15 mouse cellular contexts compared by ENCODE assay signal in the genomic region with DNA sequence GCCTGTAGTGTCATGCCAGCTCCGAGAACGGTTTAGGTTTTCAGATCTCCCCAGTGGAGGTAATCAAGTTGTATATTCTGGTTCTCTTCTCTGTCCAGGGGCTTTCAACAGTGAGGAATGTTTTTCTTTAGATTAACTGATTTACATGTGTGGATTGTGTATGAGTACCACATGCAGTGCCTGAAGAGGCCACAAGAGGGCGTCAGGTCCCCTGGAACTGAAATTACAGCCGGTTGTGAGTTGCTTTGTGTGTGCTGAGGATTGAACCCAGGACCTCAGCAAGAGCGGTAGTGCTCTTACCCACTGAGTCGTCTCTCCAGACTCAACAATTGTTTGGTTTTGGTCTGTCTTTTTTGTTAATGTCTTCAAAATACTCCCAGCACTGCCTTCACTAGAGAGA. TPM values are rescaled to one million over a fixed set of nuclear protein-coding genes. Genes with fewer than 3 reads are reported as not detected.
A peak's percentile ranks its signal among the peaks of the same experiment; 100 is the strongest.
DNase-seq lines count a peak whose midpoint lies in the region; ATAC-seq and TF ChIP-seq lines count a peak whose summit lies in the region.
"Had no signal": no experiment of that assay in that cellular context is flagged by ENCODE, and none has a peak within 500 bp of the region (broad histone marks: within the 10 kb centered on the region; RNA-seq: fewer than 3 reads in every experiment).

No protein-coding gene starts in this region.

- no peak overlapping the region for H3K27ac ChIP-seq in intestine, postnatal 0 days (ENCODE audit: low read depth, low read length)
- no peak overlapping the region for H3K27ac ChIP-seq in intestine, embryonic 16.5 days (ENCODE audit: low read length)
- H3K27ac ChIP-seq in MEL (ENCODE audit: control insufficient read depth, low read depth, low read length) = no peak overlapping the region
- H3K27ac ChIP-seq: hindbrain, embryonic 12.5 days; kidney, embryonic 15.5 days; liver, embryonic 15.5 days had no signal

- TF ChIP-seq CTCF in intestine, postnatal 0 days (IDR thresholded peaks at IDR 0.05; ENCODE audit: low read depth) = peak; percentile 68
- TF ChIP-seq CTCF in MEL (IDR thresholded peaks at IDR 0.05 in 2 of 3, conservative IDR thresholded peaks at IDR 0.05 in 1 of 3; ENCODE audit: control insufficient read depth in 1 of 3, insufficient read depth in 1 of 3, low read depth in 2 of 3, low read length in 3 of 3, poor library complexity in 1 of 3, severe bottlenecking in 1 of 3) = peak; percentile 66 to 81 (median 77)

- DNase-seq in retina, embryonic 14.5 days (ENCODE audit: low spot score) = peak; percentile 32
- DNase-seq in retina, postnatal 1 day = no peak
- DNase-seq in MEL (ENCODE audit: low read depth, low spot score) = peak; percentile 58
- peak; percentile 54 for DNase-seq in naive thymus-derived CD4-positive, alpha-beta T cell, adult 2 months (ENCODE audit: low read depth)
- DNase-seq in gastrocnemius, postnatal 10 days = no peak
- no peak for DNase-seq in embryo, embryonic 10 days (ENCODE audit: low spot score)
- DNase-seq: adrenal gland, adult 2 months; right cerebral cortex, adult 18-20 months had no signal

- no peak overlapping the region for H3K4me3 ChIP-seq in intestine, postnatal 0 days (ENCODE audit: low read depth, low read length)
- no peak overlapping the region for H3K4me3 ChIP-seq in intestine, embryonic 16.5 days (ENCODE audit: low read length)
- H3K4me3 ChIP-seq in MEL (ENCODE audit: control insufficient read depth in 1 of 2, insufficient read depth in 1 of 2, low read depth in 2 of 2, low read length in 2 of 2) = no peak overlapping the region
- H3K4me3 ChIP-seq: erythroblast, embryonic 14.5 days; hindbrain, embryonic 12.5 days; kidney, embryonic 15.5 days; liver, embryonic 15.5 days had no signal

- no peak overlapping the region for H3K9ac ChIP-seq in intestine, postnatal 0 days (ENCODE audit: low read depth, low read length)
- H3K9ac ChIP-seq in intestine, embryonic 16.5 days (ENCODE audit: low read depth, low read length) = no peak overlapping the region
- no peak overlapping the region for H3K9ac ChIP-seq in MEL (ENCODE audit: control insufficient read depth, low read depth, low read length, poor library complexity, severe bottlenecking)
- H3K9ac ChIP-seq: hindbrain, embryonic 12.5 days; kidney, embryonic 15.5 days; liver, embryonic 15.5 days had no signal

- WGBS in intestine, postnatal 0 days = 60% methylated on average over 6 of the region's 6 CpGs
- 66% methylated on average over 6 of the region's 6 CpGs for whole genome bisulfite sequencing in intestine, embryonic 16.5 days

- H3K9me3 ChIP-seq in intestine, postnatal 0 days (ENCODE audit: control insufficient read depth) = no peaks in the 10 kb centered on the region
- no peaks in the 10 kb centered on the region; the same call in 1 of the 2 replicates for H3K9me3 ChIP-seq in intestine, embryonic 16.5 days (ENCODE audit: control insufficient read depth, low read length)
- H3K9me3 ChIP-seq in MEL (replicated peaks; ENCODE audit: insufficient read depth, low read length) = no peaks in the 10 kb centered on the region
- H3K9me3 ChIP-seq: hindbrain, embryonic 12.5 days; kidney, embryonic 15.5 days; liver, embryonic 15.5 days had no signal

- no peaks in the 10 kb centered on the region for H3K4me1 ChIP-seq in intestine, postnatal 0 days (replicated peaks; ENCODE audit: control insufficient read depth, insufficient read depth, low read length)
- H3K4me1 ChIP-seq in intestine, embryonic 16.5 days (ENCODE audit: control insufficient read depth, insufficient read depth, low read length) = peaks cover 15% of the 10 kb centered on the region
- H3K4me1 ChIP-seq in MEL (ENCODE audit: control insufficient read depth in 1 of 2, insufficient read depth in 2 of 2, low read length in 2 of 2) = peaks cover 0 to 8% of the 10 kb centered on the region in 2 experiments; a peak in 2 of 4 replicates

- no peak for TF ChIP-seq EP300 in MEL (IDR thresholded peaks at IDR 0.05; ENCODE audit: low read depth in 1 of 2, low read length in 2 of 2)

- H3K4me2 ChIP-seq in intestine, postnatal 0 days (replicated peaks; ENCODE audit: low read depth) = no peak overlapping the region
- H3K4me2 ChIP-seq in intestine, embryonic 16.5 days (ENCODE audit: low read depth, low read length) = no peak overlapping the region
- H3K4me2 ChIP-seq: hindbrain, embryonic 12.5 days; kidney, embryonic 15.5 days; liver, embryonic 15.5 days had no signal

- H3K27me3 ChIP-seq in intestine, postnatal 0 days (replicated peaks; ENCODE audit: control insufficient read depth, insufficient read depth, low read length) = no peaks in the 10 kb centered on the region
- H3K27me3 ChIP-seq in intestine, embryonic 16.5 days (replicated peaks; ENCODE audit: control insufficient read depth, insufficient read depth, low read length) = no peaks in the 10 kb centered on the region
- H3K27me3 ChIP-seq in MEL (ENCODE audit: control insufficient read depth in 1 of 2, insufficient read depth in 2 of 2, low read length in 2 of 2) = no peaks in the 10 kb centered on the region
- H3K27me3 ChIP-seq: kidney, embryonic 15.5 days; liver, embryonic 15.5 days had no signal

- ATAC-seq in intestine, postnatal 0 days = no peak
- ATAC-seq in intestine, embryonic 16.5 days = no peak

- TF ChIP-seq POLR2A in MEL (IDR thresholded peaks at IDR 0.05; ENCODE audit: control insufficient read depth in 1 of 2, insufficient read depth in 1 of 2, low read depth in 1 of 2, low read length in 2 of 2, poor library complexity in 1 of 2) = no peak

- H3K79me2 ChIP-seq in MEL (ENCODE audit: control insufficient read depth, insufficient read depth, low read length, poor library complexity) = no peaks in the 10 kb centered on the region

- no peaks in the 10 kb centered on the region for H3K36me3 ChIP-seq in intestine, postnatal 0 days (ENCODE audit: control insufficient read depth, insufficient read depth)
- H3K36me3 ChIP-seq in intestine, embryonic 16.5 days (ENCODE audit: control insufficient read depth, insufficient read depth, low read length) = no peaks in the 10 kb centered on the region
- H3K36me3 ChIP-seq in MEL (ENCODE audit: control insufficient read depth in 1 of 2, insufficient read depth in 2 of 2, low read length in 2 of 2) = peaks cover 0 to 4% of the 10 kb centered on the region in 2 experiments; a peak in 1 of 4 replicates
- H3K36me3 ChIP-seq: hindbrain, embryonic 12.5 days; kidney, embryonic 15.5 days; liver, embryonic 15.5 days had no signal

- peak; percentile 56 for TF ChIP-seq RAD21 in MEL (IDR thresholded peaks at IDR 0.05; ENCODE audit: low read depth, low read length)

TF ChIP-seq in MEL, 35 proteins besides CTCF, POLR2A, EP300 and RAD21 (continues in another document):
- no peak for TF ChIP-seq RCOR1 (IDR thresholded peaks at IDR 0.05; ENCODE audit: low read depth, low read length)
- TF ChIP-seq CHD2 (IDR thresholded peaks at IDR 0.05; ENCODE audit: low read length) = no peak
- TF ChIP-seq ZC3H11A (IDR thresholded peaks at IDR 0.05; ENCODE audit: low read depth, low read length) = peak; percentile 38; the same call in 1 of the 2 replicates
- TF ChIP-seq KAT2A (conservative IDR thresholded peaks at IDR 0.05; ENCODE audit: low read depth, low read length) = no peak
- TF ChIP-seq JUND (IDR thresholded peaks at IDR 0.05; ENCODE audit: low read depth, low read length) = no peak
- TF ChIP-seq SMC3 (IDR thresholded peaks at IDR 0.05; ENCODE audit: low read depth, low read length) = peak; percentile 78
- TF ChIP-seq HCFC1 (IDR thresholded peaks at IDR 0.05; ENCODE audit: low read depth, low read length) = no peak
- no peak for TF ChIP-seq ZKSCAN1 (IDR thresholded peaks at IDR 0.05; ENCODE audit: low read depth, low read length)
- no peak for TF ChIP-seq BHLHE40 (IDR thresholded peaks at IDR 0.05; ENCODE audit: borderline replicate concordance, low read depth, low read length)

RNA-seq across cellular contexts. Expression of a gene that starts 20.9 kb away (rescaled TPM):
- polyA plus RNA-seq in intestine, postnatal 0 days (2015; fragmentation: Nextera tagmentation; extraction: Ambion mirVana) = 0.17 and 0.22 TPM in 2 replicates
- 0.86 and 1.0 TPM in 2 replicates for polyA plus RNA-seq in intestine, embryonic 16.5 days (2015; fragmentation: Nextera tagmentation; extraction: Ambion mirVana)
- total RNA-seq in MEL (2012; rRNA removed) = not detected in 2 replicates
- under 1 TPM in 1 of 2 experiments, not detected in 1; 0.38 TPM for polyA plus RNA-seq in MEL (2012; ENCODE audit: insufficient read depth in 1 of 2, insufficient read length in 2 of 2, low read depth in 1 of 2, low replicate concordance in 2 of 2, missing spikeins in 1 of 2)
- total RNA-seq in gastrocnemius, postnatal 10 days (2021) = not detected
- total RNA-seq: adrenal gland, adult 2 months; left cerebral cortex, adult 8-10 months had no signal
- polyA plus RNA-seq: adrenal gland, adult 2 months; erythroblast, embryonic 14.5 days; hindbrain, embryonic 12.5 days; kidney, embryonic 15.5 days; liver, embryonic 15.5 days had no signal

RNA-seq across cellular contexts. Expression of a gene that starts 25.5 kb away (rescaled TPM):
- 16.6 and 16.7 TPM in 2 replicates for polyA plus RNA-seq in intestine, postnatal 0 days (2015; fragmentation: Nextera tagmentation; extraction: Ambion mirVana)
- 30.9 and 34.2 TPM in 2 replicates for polyA plus RNA-seq in intestine, embryonic 16.5 days (2015; fragmentation: Nextera tagmentation; extraction: Ambion mirVana)
- total RNA-seq in MEL (2012; rRNA removed) = 0.95 and 1.0 TPM in 2 replicates
- polyA plus RNA-seq in MEL (2012; ENCODE audit: insufficient read depth in 1 of 2, insufficient read length in 2 of 2, low read depth in 1 of 2, low replicate concordance in 2 of 2, missing spikeins in 1 of 2) = under 1 TPM in 1 of 2 experiments, not detected in 1; 0.43 TPM
- under 1 TPM; 0.12 to 0.45 TPM for total RNA-seq in gastrocnemius, postnatal 10 days (2021)

RNA-seq across cellular contexts. Expression of a gene that starts 28.7 kb away (rescaled TPM):
- 55.1 and 55.9 TPM in 2 replicates for polyA plus RNA-seq in intestine, postnatal 0 days (2015; fragmentation: Nextera tagmentation; extraction: Ambion mirVana)
- polyA plus RNA-seq in intestine, embryonic 16.5 days (2015; fragmentation: Nextera tagmentation; extraction: Ambion mirVana) = 55.6 and 59.2 TPM in 2 replicates
- 18.3 and 21.0 TPM in 2 replicates for total RNA-seq in MEL (2012; rRNA removed)
- 10 to 100 TPM in 1 of 2 experiments, not detected in 1; 40.2 TPM for polyA plus RNA-seq in MEL (2012; ENCODE audit: insufficient read depth in 1 of 2, insufficient read length in 2 of 2, low read depth in 1 of 2, low replicate concordance in 2 of 2, missing spikeins in 1 of 2)
- total RNA-seq in gastrocnemius, postnatal 10 days (2021) = 10 to 100 TPM; 11.8 to 13.8 TPM

RNA-seq across cellular contexts. Expression of a gene that starts 31.3 kb away (rescaled TPM):
- 708 and 740 TPM in 2 replicates for polyA plus RNA-seq in intestine, postnatal 0 days (2015; fragmentation: Nextera tagmentation; extraction: Ambion mirVana)
- polyA plus RNA-seq in intestine, embryonic 16.5 days (2015; fragmentation: Nextera tagmentation; extraction: Ambion mirVana) = 1,070 and 1,157 TPM in 2 replicates
- total RNA-seq in MEL (2012; rRNA removed) = 3,210 and 3,724 TPM in 2 replicates
- 1,000 to 10,000 TPM in 1 of 2 experiments, not detected in 1; 3,544 TPM for polyA plus RNA-seq in MEL (2012; ENCODE audit: insufficient read depth in 1 of 2, insufficient read length in 2 of 2, low read depth in 1 of 2, low replicate concordance in 2 of 2, missing spikeins in 1 of 2)
- 100 to 1,000 TPM; 793 to 822 TPM for total RNA-seq in gastrocnemius, postnatal 10 days (2021)

RNA-seq across cellular contexts. Expression of a gene that starts 37.0 kb away (rescaled TPM):
- 0.08 and 0.29 TPM in 2 replicates for polyA plus RNA-seq in intestine, postnatal 0 days (2015; fragmentation: Nextera tagmentation; extraction: Ambion mirVana)
- 0.47 and 0.51 TPM in 2 replicates for polyA plus RNA-seq in intestine, embryonic 16.5 days (2015; fragmentation: Nextera tagmentation; extraction: Ambion mirVana)
- 0.03 and 0.04 TPM in 2 replicates for total RNA-seq in MEL (2012; rRNA removed)
- under 1 TPM in 1 of 2 experiments, not detected in 1; 0.40 TPM for polyA plus RNA-seq in MEL (2012; ENCODE audit: insufficient read depth in 1 of 2, insufficient read length in 2 of 2, low read depth in 1 of 2, low replicate concordance in 2 of 2, missing spikeins in 1 of 2)
- total RNA-seq in gastrocnemius, postnatal 10 days (2021) = under 1 TPM; 0.52 to 0.80 TPM
- polyA plus RNA-seq: liver, embryonic 15.5 days had no signal

Comparison
In these comparisons a context has a peak if more than half of its experiments do, and no peak if none do; other contexts are left out.
1. DNase-seq: peak in retina, embryonic 14.5 days (single experiment), MEL (single experiment) and naive thymus-derived CD4-positive, alpha-beta T cell, adult 2 months (single experiment); none in retina, postnatal 1 day (single experiment), gastrocnemius, postnatal 10 days (single experiment) and embryo, embryonic 10 days (single experiment).
2. RNA of a gene that starts 25.5 kb away (polyA plus RNA-seq): 30.9 to 34.2 TPM in intestine, embryonic 16.5 days and 16.6 to 16.7 TPM in intestine, postnatal 0 days; 0.43 TPM in MEL; every median in the first group is over 10 times any median in the second.